Mouse (Mus musculus) hindbrain, embryonic 11.5 days (tissue): ENCODE measurements around the gene Sema3a. TPM values are rescaled to one million over a fixed set of nuclear protein-coding genes. Genes with fewer than 3 reads are reported as not detected.

Experiments used
- ATAC-seq: fragments of 200-750 bp; cut with Nextera tagmentation; 2 replicates; pipeline ENCODE4 v1.8.0; 2017; ENCODE audit warnings: mild to moderate bottlenecking, moderate TSS enrichment, moderate library complexity; ENCODE audit not compliant: low FRiP score
- DNase-seq: peaks from one replicate; pipeline ENCODE4 v3.0.0-alpha.2; 2015; ENCODE audit warnings: low spot score
- H3K27ac ChIP-seq: fragments of 300-500 bp; sonication (generic); 2 replicates; pipeline ENCODE4 v1.5.1; 2014; ENCODE audit warnings: mild to moderate bottlenecking, low read depth, low read length
- H3K27me3 ChIP-seq: fragments of 300-500 bp; sonication (generic); 2 replicates; pipeline ENCODE4 v1.6.1; 2014; ENCODE audit warnings: mild to moderate bottlenecking, low read length, moderate library complexity, mixed read lengths; ENCODE audit not compliant: control insufficient read depth, insufficient read depth
- H3K36me3 ChIP-seq: fragments of 300-500 bp; sonication (generic); 2 replicates; pipeline ENCODE4 v1.6.1; 2014; ENCODE audit warnings: mild to moderate bottlenecking, low read length, moderate library complexity, mixed read lengths; ENCODE audit not compliant: control insufficient read depth, insufficient read depth
- H3K4me1 ChIP-seq: fragments of 300-500 bp; sonication (generic); replicated peaks from 2 replicates; pipeline ENCODE4 v1.6.1; 2014; ENCODE audit warnings: low read length, mixed read lengths; ENCODE audit not compliant: control insufficient read depth, insufficient read depth
- H3K4me2 ChIP-seq: fragments of 300-500 bp; sonication (generic); replicated peaks from 2 replicates; pipeline ENCODE4 v1.6.1; 2014; ENCODE audit warnings: mild to moderate bottlenecking, low read depth, low read length
- H3K4me3 ChIP-seq: fragments of 300-500 bp; sonication (generic); 2 replicates; pipeline ENCODE4 v1.5.1; 2014; ENCODE audit warnings: low read depth, low read length
- H3K9ac ChIP-seq: fragments of 300-500 bp; sonication (generic); 2 replicates; pipeline ENCODE4 v1.6.1; 2014; ENCODE audit warnings: low read depth, low read length
- H3K9me3 ChIP-seq: fragments of 300-500 bp; sonication (generic); 2 replicates; pipeline ENCODE4 v1.6.1; 2016; ENCODE audit warnings: low read length; ENCODE audit not compliant: control insufficient read depth
- WGBS: fragments of 180-500 bp; shearing (Covaris S2); extraction: QIAGEN DNeasy Blood & Tissue Kit; methylation state at CpG from one replicate; pipeline ENCODE4 v1.1.7; 2014; 5-methylcytosine and 5-hydroxymethylcytosine counted together
- polyA plus RNA-seq: library from polyadenylated mRNA; unstranded; fragments of >200 nt; fragmentation: Nextera tagmentation; extraction: Ambion mirVana; gene quantifications from 2 replicates; pipeline ENCODE4 v1.2.1, GENCODE M21; 2014

Sema3a gene
- polyA plus RNA-seq, 1 experiment from 2014 or later: 28.8 TPM

DNA sequence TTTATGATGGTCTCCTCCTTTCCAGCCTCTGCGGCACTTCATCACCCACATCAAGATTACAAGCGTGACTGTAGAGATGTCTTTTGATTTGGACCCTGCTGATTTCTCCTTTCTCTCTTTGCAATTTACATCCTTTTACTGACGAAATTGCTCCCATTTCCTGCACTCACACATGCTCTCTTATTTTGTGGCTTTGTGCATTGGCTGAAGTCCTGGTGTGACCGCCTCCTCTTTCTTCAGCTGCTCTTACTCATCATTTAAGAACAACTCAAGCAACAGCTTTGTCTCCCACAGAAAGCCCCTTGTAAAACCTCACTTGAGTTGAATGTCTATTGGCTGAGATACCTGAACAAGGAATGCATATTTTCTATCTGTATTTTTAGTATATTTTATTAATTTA is 259.5 kb downstream of the Sema3a start:
- DNase-seq: no peak
- no peaks in the 10 kb centered on the region for H3K4me1 ChIP-seq

GRCm38 (mm10) chr5:13386603-13387002 is 261.4 kb downstream of the Sema3a start:
- Histone ChIP-seq H3K9ac (no peak overlapping the region), H3K4me2 (no peak overlapping the region), H3K27me3 (no peaks in the 10 kb centered on the region), H3K27ac (no peak overlapping the region), H3K4me1 (no peaks in the 10 kb centered on the region), H3K9me3 (no peaks in the 10 kb centered on the region), H3K4me3 (no peak overlapping the region), H3K36me3 (no peaks in the 10 kb centered on the region)
- ATAC-seq (no peak), DNase-seq (no peak)
- 90% methylated on average over 3 of the region's 3 CpGs for WGBS

More for the DNA sequence above, 259.5 kb downstream of the Sema3a start:
- no peak overlapping the region for H3K9ac ChIP-seq
- H3K4me3 ChIP-seq: no peak overlapping the region
- no peaks in the 10 kb centered on the region for H3K36me3 ChIP-seq
- WGBS: 59% methylated on average over 4 of the region's 4 CpGs
- no peak overlapping the region for H3K4me2 ChIP-seq
- H3K27me3 ChIP-seq: no peaks in the 10 kb centered on the region
- no peak for ATAC-seq
- H3K9me3 ChIP-seq: no peaks in the 10 kb centered on the region
- H3K27ac ChIP-seq: no peak overlapping the region

DNA sequence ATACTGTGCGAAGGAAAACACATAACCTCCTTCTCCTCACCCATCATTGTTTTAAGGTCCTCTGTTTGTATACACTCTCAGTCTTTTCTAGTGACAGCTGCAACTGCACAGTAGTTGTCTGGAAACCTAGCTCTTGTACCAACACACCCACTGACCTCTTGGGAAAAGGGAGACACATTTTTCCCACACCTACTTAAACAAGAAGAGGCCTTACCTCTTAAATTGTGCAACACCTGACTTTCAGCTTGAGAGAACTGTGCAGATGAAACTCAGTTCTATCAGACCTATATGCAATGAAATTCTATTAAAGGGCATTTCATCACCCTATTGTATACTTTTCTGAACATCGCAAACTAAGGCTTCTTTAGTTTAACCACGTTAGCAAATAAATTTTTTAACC is 262.5 kb downstream of the Sema3a start:
- no peaks in the 10 kb centered on the region for H3K9me3 ChIP-seq
- H3K27ac ChIP-seq: no peak overlapping the region
- ATAC-seq: no peak
- no peak for DNase-seq
- H3K27me3 ChIP-seq: no peaks in the 10 kb centered on the region
- no peak overlapping the region for H3K4me3 ChIP-seq
- H3K4me2 ChIP-seq: no peak overlapping the region
- no peak overlapping the region for H3K9ac ChIP-seq
- no peaks in the 10 kb centered on the region for H3K4me1 ChIP-seq
- 89% methylated on average over 3 of the region's 3 CpGs for WGBS
- no peaks in the 10 kb centered on the region for H3K36me3 ChIP-seq

GRCm38 (mm10) chr5:13389995-13390394 is 264.8 kb downstream of the Sema3a start:
- Histone ChIP-seq H3K36me3 (no peaks in the 10 kb centered on the region), H3K9ac (no peak overlapping the region), H3K27ac (no peak overlapping the region), H3K9me3 (no peaks in the 10 kb centered on the region), H3K27me3 (no peaks in the 10 kb centered on the region), H3K4me3 (no peak overlapping the region), H3K4me1 (no peaks in the 10 kb centered on the region), H3K4me2 (no peak overlapping the region)
- 88% methylated on average over 3 of the region's 3 CpGs for WGBS
- ATAC-seq: no peak
- no peak for DNase-seq

- Histone ChIP-seq H3K4me2 (no peak overlapping the region), H3K36me3 (no peaks in the 10 kb centered on the region), H3K9ac (no peak overlapping the region), H3K4me3 (no peak overlapping the region), H3K27me3 (no peaks in the 10 kb centered on the region), H3K9me3 (no peaks in the 10 kb centered on the region), H3K4me1 (no peaks in the 10 kb centered on the region), H3K27ac (no peak overlapping the region)
- DNase-seq: peak; percentile 36
- 0 out of 2 replicates have a peak, but pooled peaks have one; percentile 12 for ATAC-seq
- 27% methylated on average over 1 of the region's 1 CpGs for WGBS
Measured at GRCm38 (mm10) chr5:13405432-13405831, 280.2 kb downstream of the Sema3a start.

DNA sequence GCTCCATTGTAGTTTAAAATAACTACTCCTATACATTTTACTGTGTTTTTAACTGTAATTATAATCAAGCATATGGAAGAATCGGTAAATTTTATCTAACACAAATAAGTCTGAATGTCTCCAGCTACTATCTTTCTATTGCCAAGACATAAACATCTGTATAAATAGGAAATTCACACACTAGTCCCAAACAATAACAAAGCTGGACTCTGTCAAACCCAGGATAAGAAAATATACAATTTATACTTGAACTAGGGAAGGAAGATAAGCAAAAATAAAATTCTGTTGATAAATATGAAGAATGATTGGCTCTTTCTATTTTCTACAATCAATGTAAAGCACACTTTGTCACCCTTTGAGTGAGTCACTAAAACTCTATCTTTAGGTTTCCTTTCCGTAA is 280.9 kb downstream of the Sema3a start:
- H3K27me3 ChIP-seq: no peaks in the 10 kb centered on the region
- no peak overlapping the region for H3K4me2 ChIP-seq
- WGBS: 91% methylated on average over 2 of the region's 2 CpGs
- no peak overlapping the region for H3K4me3 ChIP-seq
- no peak for ATAC-seq
- DNase-seq: no peak
- no peaks in the 10 kb centered on the region for H3K4me1 ChIP-seq
- H3K9ac ChIP-seq: no peak overlapping the region
- H3K36me3 ChIP-seq: no peaks in the 10 kb centered on the region
- no peak overlapping the region for H3K27ac ChIP-seq
- H3K9me3 ChIP-seq: no peaks in the 10 kb centered on the region

DNA sequence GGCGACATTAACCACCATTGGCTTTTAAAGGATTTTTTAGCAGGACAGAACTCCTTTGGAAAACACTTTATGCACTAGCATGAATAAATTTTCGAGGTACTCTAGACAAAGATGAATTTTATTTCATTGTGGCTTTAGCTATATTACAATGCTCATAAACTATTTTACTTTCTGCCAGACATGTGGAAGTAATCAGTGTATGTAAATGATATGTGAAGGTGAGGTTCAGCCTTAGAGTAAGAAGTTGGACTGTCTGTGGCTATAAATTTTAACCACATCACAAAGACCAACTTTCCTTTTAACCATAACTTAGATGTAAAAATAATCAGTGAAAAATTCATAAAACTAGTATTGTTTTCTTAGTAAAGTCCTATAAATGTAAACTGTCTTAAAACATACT is 286.7 kb downstream of the Sema3a start:
- no peak overlapping the region for H3K9ac ChIP-seq
- H3K9me3 ChIP-seq: no peaks in the 10 kb centered on the region
- H3K27me3 ChIP-seq: no peaks in the 10 kb centered on the region
- no peak overlapping the region for H3K4me3 ChIP-seq
- no peaks in the 10 kb centered on the region for H3K4me1 ChIP-seq
- 78% methylated on average over 2 of the region's 2 CpGs for WGBS
- DNase-seq: no peak
- no peak overlapping the region for H3K27ac ChIP-seq
- no peaks in the 10 kb centered on the region for H3K36me3 ChIP-seq
- H3K4me2 ChIP-seq: no peak overlapping the region
- no peak for ATAC-seq

DNA sequence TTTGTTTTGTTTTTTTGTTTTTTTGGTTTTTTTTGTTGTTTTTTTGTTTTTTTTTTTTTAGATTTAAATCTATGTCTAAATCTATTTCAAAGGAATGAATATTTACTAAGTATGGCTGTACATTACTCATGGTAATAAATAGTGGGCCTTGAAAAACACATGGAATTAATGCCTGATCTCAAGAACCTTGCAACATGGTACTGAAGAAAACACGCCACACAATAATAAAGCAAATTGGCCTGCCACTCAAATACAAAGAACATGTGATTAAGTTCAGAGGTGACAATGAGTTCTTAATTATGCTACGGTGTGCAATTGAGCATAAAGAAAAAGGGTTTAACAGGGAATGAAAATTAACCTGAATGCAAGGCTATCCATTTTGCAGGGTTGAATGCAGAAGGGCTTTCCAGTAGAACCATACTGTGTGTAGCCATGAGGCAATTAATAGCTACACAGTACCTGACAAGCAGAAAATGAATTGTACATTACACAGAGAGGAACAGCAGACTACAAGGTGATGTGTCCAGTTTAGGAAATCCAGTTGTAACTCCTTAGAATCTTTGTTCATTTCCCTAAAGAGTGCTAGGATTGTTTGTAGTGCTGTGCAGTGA is 288.8 kb downstream of the Sema3a start:
- no peaks in the 10 kb centered on the region for H3K27me3 ChIP-seq
- H3K4me2 ChIP-seq: no peak overlapping the region
- no peak for DNase-seq
- H3K9me3 ChIP-seq: no peaks in the 10 kb centered on the region
- whole genome bisulfite sequencing: 44% methylated on average over 2 of the region's 2 CpGs
- H3K27ac ChIP-seq: no peak overlapping the region
- H3K4me1 ChIP-seq: no peaks in the 10 kb centered on the region
- no peak overlapping the region for H3K9ac ChIP-seq
- peak; percentile 54; the same call in 1 of the 2 replicates for ATAC-seq
- no peaks in the 10 kb centered on the region for H3K36me3 ChIP-seq
- no peak overlapping the region for H3K4me3 ChIP-seq

- Histone ChIP-seq H3K4me1 (no peaks in the 10 kb centered on the region), H3K27me3 (no peaks in the 10 kb centered on the region), H3K4me3 (no peak overlapping the region), H3K4me2 (no peak overlapping the region), H3K9me3 (no peaks in the 10 kb centered on the region), H3K9ac (no peak overlapping the region), H3K27ac (no peak overlapping the region), H3K36me3 (no peaks in the 10 kb centered on the region)
- DNase-seq: no peak
- no peak for ATAC-seq
- WGBS: 76% methylated on average over 3 of the region's 3 CpGs
Measured at GRCm38 (mm10) chr5:13416960-13417710, 291.9 kb downstream of the Sema3a start.
